Mouse (Mus musculus) macrophage (primary cell): ENCODE data around the gene Cstl1. TPM values are rescaled to one million over a fixed set of nuclear protein-coding genes. Genes with fewer than 3 reads are reported as not detected.
"Not testable (repeated sequence)": the region's sequence is repeated elsewhere in the genome, so short reads cannot be mapped to it uniquely, and the experiment has no call there.

ENCODE experiments used
- H3K27ac ChIP-seq: fragments of 350-480 bp; formaldehyde crosslinking; 2 replicates; pipeline ENCODE4 v1.9.0; 2021
- H3K36me3 ChIP-seq: fragments of 350-480 bp; formaldehyde crosslinking; 2 replicates; pipeline ENCODE4 v1.9.0; 2021; ENCODE audit errors: inconsistent target
- H3K4me3 ChIP-seq: fragments of 350-480 bp; formaldehyde crosslinking; 2 replicates; pipeline ENCODE4 v1.9.0; 2021; ENCODE audit errors: inconsistent target
- H3K79me2 ChIP-seq: fragments of 350-480 bp; formaldehyde crosslinking; 2 replicates; pipeline ENCODE4 v1.9.0; 2021; ENCODE audit errors: inconsistent target
- WGBS: methylation state at CpG from one replicate; pipeline ENCODE4 v1.1.7; 2026; ENCODE audit warnings: inconsistent platforms; ENCODE audit not compliant: missing documents; 5-methylcytosine and 5-hydroxymethylcytosine counted together
- polyA plus RNA-seq: library from polyadenylated mRNA; stranded (reverse); fragments of 250-400 nt; gene quantifications from 3 replicates; pipeline ENCODE4 v1.2.4, GENCODE M21; 2018; ENCODE audit warnings: inconsistent platforms

The Cstl1 gene
- polyA plus RNA-seq, 1 experiment from 2014 or later, result not detected

GRCm38 (mm10) chr2:148763648-148764388, 13.7 kb downstream of the Cstl1 start:
- WGBS, result 93% methylated on average over 1 of the region's 1 CpGs

GRCm38 (mm10) chr2:148771397-148771796, 21.2 kb downstream of the Cstl1 start, which contains the start of gene Cst11:
Gene Cst11, minus strand, starts transcription at chr2:148771497.
- H3K27ac ChIP-seq, H3K4me3 ChIP-seq, H3K36me3 ChIP-seq, H3K79me2 ChIP-seq: not testable (repeated sequence)
- 100% methylated on average over 3 of the region's 4 CpGs for WGBS

More at GRCm38 (mm10) chr2:148763648-148764388, 13.7 kb downstream of the Cstl1 start:
- no peaks in the 10 kb centered on the region for H3K36me3 ChIP-seq
- peak overlapping the region; percentile 36; the same call in 1 of the 2 replicates for H3K27ac ChIP-seq
- no peak overlapping the region for H3K4me3 ChIP-seq
- no peaks in the 10 kb centered on the region for H3K79me2 ChIP-seq

GRCm38 (mm10) chr2:148781709-148782108, 31.6 kb downstream of the Cstl1 start, which contains the start of gene 8030411F24Rik:
Gene 8030411F24Rik, plus strand, starts transcription at chr2:148782009.
- Histone ChIP-seq H3K27ac (no peak within 1 kb of the TSS), H3K4me3 (no peak within 1 kb of the TSS), H3K36me3 (no peaks in the 10 kb centered on the region), H3K79me2 (no peaks in the 10 kb centered on the region)
- 42% methylated on average over 1 of the region's 1 CpGs for WGBS

GRCm38 (mm10) chr2:148789142-148789541, 39.0 kb downstream of the Cstl1 start, which contains the start of gene Cst12:
Gene Cst12, plus strand, starts transcription at chr2:148789361.
- Histone ChIP-seq H3K36me3 (no peaks in the 10 kb centered on the region), H3K79me2 (no peaks in the 10 kb centered on the region), H3K4me3 (no peak within 1 kb of the TSS), H3K27ac (no peak within 1 kb of the TSS)
- WGBS, result 92% methylated on average over 6 of the region's 6 CpGs

- WGBS, result 87% methylated on average over 1 of the region's 1 CpGs
- Histone ChIP-seq H3K27ac (no peak within 1 kb of the TSS), H3K79me2 (no peaks in the 10 kb centered on the region), H3K4me3 (no peak within 1 kb of the TSS), H3K36me3 (no peaks in the 10 kb centered on the region)
These were observed 48.3 kb downstream of the Cstl1 start, which contains the start of gene Cst8 for GRCm38 (mm10) chr2:148798485-148798884. Gene Cst8, plus strand, starts transcription at chr2:148798785.

- WGBS, result 6% methylated on average over 3 of the region's 3 CpGs
- H3K27ac ChIP-seq, result no peak overlapping the region
- no peak overlapping the region for H3K4me3 ChIP-seq
- no peaks in the 10 kb centered on the region for H3K36me3 ChIP-seq
- H3K79me2 ChIP-seq, result no peaks in the 10 kb centered on the region
These were observed 51.3 kb downstream of the Cstl1 start for GRCm38 (mm10) chr2:148801491-148801921.

Other genes with a start within 250 kb of the Cstl1 start
- 10.2 to 26.7 TPM (median 15.0 TPM) in 3 replicates for gene Nxt1, start 77.8 kb upstream of the Cstl1 start, polyA plus RNA-seq
- 11.9 to 18.3 TPM (median 16.6 TPM) in 3 replicates for gene Gzf1, start 69.3 kb upstream of the Cstl1 start, polyA plus RNA-seq
- gene Napb, start 17.9 kb upstream of the Cstl1 start, polyA plus RNA-seq, result 0.69 to 0.97 TPM (median 0.83 TPM) in 3 replicates
- gene Cst11, start 21.1 kb downstream of the Cstl1 start, polyA plus RNA-seq, result not detected in 3 replicates
- not detected in 3 replicates for gene 8030411F24Rik, start 31.7 kb downstream of the Cstl1 start, polyA plus RNA-seq
- gene Cst12, start 39.0 kb downstream of the Cstl1 start, polyA plus RNA-seq, result not detected in 3 replicates
- gene Cst8, start 48.4 kb downstream of the Cstl1 start, polyA plus RNA-seq, result not detected in 3 replicates
- not detected in 3 replicates for gene Cst13, start 69.7 kb downstream of the Cstl1 start, polyA plus RNA-seq
- not detected in 3 replicates for gene Cst9, start 84.8 kb downstream of the Cstl1 start, polyA plus RNA-seq
- not detected in 3 replicates for gene 9230104L09Rik, start 114.7 kb downstream of the Cstl1 start, polyA plus RNA-seq
- gene Cst3, start 125.3 kb downstream of the Cstl1 start, polyA plus RNA-seq, result 941 to 1,840 TPM (median 1,489 TPM) in 3 replicates